Mouse (Mus musculus): ENCODE data around the gene Spef2. TPM values are rescaled to one million over a fixed set of nuclear protein-coding genes. Genes with fewer than 3 reads are reported as not detected.
"Not testable (repeated sequence)": the region's sequence is repeated elsewhere in the genome, so short reads cannot be mapped to it uniquely, and the experiment has no call there.

Spef2 gene
- polyA plus RNA-seq, 1 experiment from 2014 or later = 1.5 TPM

- Histone ChIP-seq H3K4me3 (no peak overlapping the region), H3K36me3 (no peaks in the 10 kb centered on the region), H3K9ac (replicated peaks) (no peak overlapping the region), H3K4me1 (no peaks in the 10 kb centered on the region), H3K4me2 (replicated peaks) (no peak overlapping the region), H3K27ac (replicated peaks) (no peak overlapping the region), H3K9me3 (no peaks in the 10 kb centered on the region), H3K27me3 (no peaks in the 10 kb centered on the region)
- 94% methylated on average over 7 of the region's 7 CpGs for WGBS
- no peak for ATAC-seq (replicated peaks)
Observed at GRCm38 (mm10) chr15:9572664-9573063, 176.0 kb downstream of the Spef2 start.

DNA sequence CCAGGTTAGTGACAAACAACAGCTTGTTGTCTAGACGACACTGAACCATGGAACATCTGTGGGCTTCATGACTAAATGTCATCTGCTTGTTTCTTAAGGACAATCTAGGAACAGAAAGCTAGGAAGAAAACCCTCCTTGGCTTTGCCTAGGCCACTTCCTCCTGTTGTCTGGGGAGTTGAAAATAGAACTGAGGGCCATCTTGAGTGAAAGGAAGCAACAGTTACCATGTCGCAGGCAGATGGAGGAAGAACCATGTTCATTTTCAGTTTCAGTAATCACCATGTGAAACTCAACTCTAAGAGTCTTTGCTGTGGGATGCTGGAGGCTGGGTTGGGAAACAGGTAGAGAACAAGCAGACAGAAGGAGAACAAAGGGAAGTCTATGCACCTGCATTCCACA, 176.8 kb downstream of the Spef2 start:
- H3K4me1 ChIP-seq = no peaks in the 10 kb centered on the region
- no peaks in the 10 kb centered on the region for H3K9me3 ChIP-seq
- H3K27me3 ChIP-seq = no peaks in the 10 kb centered on the region
- no peak overlapping the region for H3K9ac ChIP-seq (replicated peaks)
- no peak overlapping the region for H3K27ac ChIP-seq (replicated peaks)
- no peak overlapping the region for H3K4me2 ChIP-seq (replicated peaks)
- 93% methylated on average over 2 of the region's 2 CpGs for WGBS
- no peak for ATAC-seq (replicated peaks)
- H3K4me3 ChIP-seq = no peak overlapping the region
- H3K36me3 ChIP-seq = no peaks in the 10 kb centered on the region

DNA sequence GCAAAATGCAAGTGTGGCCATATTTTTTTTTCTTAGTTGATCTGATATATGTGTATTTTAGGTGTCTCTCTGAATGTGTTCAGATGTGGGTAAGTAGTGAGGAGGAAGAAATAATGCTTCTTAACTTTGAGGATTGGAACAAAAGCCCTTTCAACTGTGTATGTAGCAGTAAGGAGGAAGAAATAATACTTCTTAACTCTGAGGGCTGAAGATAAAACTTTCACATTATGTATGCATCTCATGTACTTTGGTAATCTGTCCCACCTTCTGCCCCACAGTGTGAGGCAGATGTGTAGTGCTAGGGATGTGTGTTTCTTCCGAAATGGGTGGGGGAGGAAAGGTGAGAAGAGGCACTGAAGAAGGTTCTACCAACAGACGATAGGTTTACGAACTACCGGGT, 181.4 kb downstream of the Spef2 start:
- no peak for ATAC-seq (replicated peaks)

GRCm38 (mm10) chr15:9565396-9565795, 183.3 kb downstream of the Spef2 start:
- H3K4me2 ChIP-seq (replicated peaks) = no peak overlapping the region
- ATAC-seq (replicated peaks) = no peak

More for the DNA sequence above, 181.4 kb downstream of the Spef2 start:
- H3K27ac ChIP-seq (replicated peaks) = no peak overlapping the region
- H3K9me3 ChIP-seq = no peaks in the 10 kb centered on the region
- no peaks in the 10 kb centered on the region for H3K4me1 ChIP-seq
- H3K27me3 ChIP-seq = no peaks in the 10 kb centered on the region
- H3K4me3 ChIP-seq = no peak overlapping the region
- H3K4me2 ChIP-seq (replicated peaks) = no peak overlapping the region
- H3K9ac ChIP-seq (replicated peaks) = no peak overlapping the region
- H3K36me3 ChIP-seq = no peaks in the 10 kb centered on the region
- 90% methylated on average over 4 of the region's 4 CpGs for WGBS

GRCm38 (mm10) chr15:9564156-9564555, 184.5 kb downstream of the Spef2 start:
- H3K27me3 ChIP-seq = no peaks in the 10 kb centered on the region
- H3K4me1 ChIP-seq = no peaks in the 10 kb centered on the region
- no peak for ATAC-seq (replicated peaks)
- H3K36me3 ChIP-seq = no peaks in the 10 kb centered on the region
- no peak overlapping the region for H3K4me2 ChIP-seq (replicated peaks)
- no peak overlapping the region for H3K9ac ChIP-seq (replicated peaks)
- no peak overlapping the region for H3K27ac ChIP-seq (replicated peaks)
- 86% methylated on average over 3 of the region's 3 CpGs for WGBS
- no peak overlapping the region for H3K4me3 ChIP-seq
- H3K9me3 ChIP-seq = no peaks in the 10 kb centered on the region

More at GRCm38 (mm10) chr15:9565396-9565795, 183.3 kb downstream of the Spef2 start:
- H3K27me3 ChIP-seq = no peaks in the 10 kb centered on the region
- H3K9ac ChIP-seq (replicated peaks) = no peak overlapping the region
- no peaks in the 10 kb centered on the region for H3K4me1 ChIP-seq
- WGBS = 84% methylated on average over 6 of the region's 6 CpGs
- no peak overlapping the region for H3K27ac ChIP-seq (replicated peaks)
- no peak overlapping the region for H3K4me3 ChIP-seq
- H3K9me3 ChIP-seq = no peaks in the 10 kb centered on the region
- no peaks in the 10 kb centered on the region for H3K36me3 ChIP-seq

DNA sequence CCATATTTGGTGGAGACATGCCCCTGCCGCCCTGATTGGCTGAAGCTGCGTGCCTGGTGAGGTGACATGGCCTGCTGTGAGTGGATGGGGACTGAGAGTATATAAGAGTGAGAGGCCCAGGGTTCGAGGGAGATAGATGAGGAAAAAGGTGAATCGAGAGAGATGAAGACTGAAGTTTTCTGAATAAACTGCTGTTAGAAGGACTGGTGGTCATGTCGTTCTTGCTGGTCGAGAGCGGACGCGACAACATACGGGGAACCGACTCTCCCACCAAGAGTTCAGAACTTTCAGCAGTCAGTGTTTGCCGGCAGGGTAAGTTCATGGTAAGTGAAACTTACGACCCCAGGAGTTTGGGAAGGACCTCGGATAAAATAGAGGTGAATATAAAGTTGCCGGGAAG, 191.4 kb downstream of the Spef2 start:
- 93% methylated on average over 15 of the region's 15 CpGs for WGBS
- not testable (repeated sequence) for H3K4me2 ChIP-seq (replicated peaks); H3K4me1 ChIP-seq; H3K9ac ChIP-seq (replicated peaks); H3K9me3 ChIP-seq; H3K27ac ChIP-seq (replicated peaks); ATAC-seq (replicated peaks); H3K36me3 ChIP-seq; H3K27me3 ChIP-seq; H3K4me3 ChIP-seq

DNA sequence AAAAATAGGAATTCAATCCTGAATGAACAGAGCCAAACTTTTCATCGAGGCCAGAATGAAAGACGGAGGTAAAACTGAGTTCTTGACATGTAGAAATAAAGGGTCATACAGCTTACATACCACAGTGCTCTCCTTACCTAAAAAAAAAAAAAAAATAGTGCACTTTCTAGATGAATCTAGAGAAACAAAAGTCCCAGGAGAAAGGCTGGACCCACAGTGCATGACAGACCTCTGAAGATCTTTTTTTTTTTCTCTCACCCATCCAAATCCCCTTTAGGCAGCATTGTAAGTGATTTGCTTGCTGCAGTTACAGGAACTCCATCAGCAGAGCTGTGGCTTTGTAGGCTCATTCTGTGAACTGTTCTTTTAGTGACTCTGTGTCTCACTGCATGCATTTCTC, 199.7 kb downstream of the Spef2 start:
- Histone ChIP-seq H3K4me3 (no peak overlapping the region), H3K4me2 (replicated peaks) (no peak overlapping the region), H3K27ac (replicated peaks) (no peak overlapping the region), H3K9me3 (no peaks in the 10 kb centered on the region), H3K27me3 (no peaks in the 10 kb centered on the region), H3K4me1 (no peaks in the 10 kb centered on the region), H3K9ac (replicated peaks) (no peak overlapping the region), H3K36me3 (no peaks in the 10 kb centered on the region)
- ATAC-seq (replicated peaks) = no peak
- WGBS = 86% methylated on average over 2 of the region's 2 CpGs

GRCm38 (mm10) chr15:9535200-9535599, 213.5 kb downstream of the Spef2 start:
- 81% methylated on average over 1 of the region's 1 CpGs for WGBS

GRCm38 (mm10) chr15:9533356-9533902, 215.2 kb downstream of the Spef2 start:
- no peak for ATAC-seq (replicated peaks)
- H3K36me3 ChIP-seq = no peaks in the 10 kb centered on the region
- H3K4me2 ChIP-seq (replicated peaks) = no peak overlapping the region
- H3K27me3 ChIP-seq = no peaks in the 10 kb centered on the region
- no peak overlapping the region for H3K9ac ChIP-seq (replicated peaks)
- 95% methylated on average over 3 of the region's 3 CpGs for WGBS
- H3K4me1 ChIP-seq = no peaks in the 10 kb centered on the region
- no peak overlapping the region for H3K27ac ChIP-seq (replicated peaks)
- no peak overlapping the region for H3K4me3 ChIP-seq
- no peaks in the 10 kb centered on the region for H3K9me3 ChIP-seq

More at GRCm38 (mm10) chr15:9535200-9535599, 213.5 kb downstream of the Spef2 start:
- Histone ChIP-seq H3K36me3 (no peaks in the 10 kb centered on the region), H3K4me1 (no peaks in the 10 kb centered on the region), H3K4me3 (no peak overlapping the region), H3K9ac (replicated peaks) (no peak overlapping the region), H3K27me3 (no peaks in the 10 kb centered on the region), H3K27ac (replicated peaks) (no peak overlapping the region), H3K9me3 (no peaks in the 10 kb centered on the region), H3K4me2 (replicated peaks) (no peak overlapping the region)
- no peak for ATAC-seq (replicated peaks)

- Histone ChIP-seq H3K4me2 (replicated peaks) (no peak within 1 kb of the TSS), H3K27me3 (no peaks in the 10 kb centered on the region), H3K27ac (replicated peaks) (no peak within 1 kb of the TSS), H3K4me1 (no peaks in the 10 kb centered on the region), H3K36me3 (no peaks in the 10 kb centered on the region), H3K9me3 (no peaks in the 10 kb centered on the region), H3K4me3 (no peak within 1 kb of the TSS), H3K9ac (replicated peaks) (no peak within 1 kb of the TSS)
- WGBS = 88% methylated on average over 4 of the region's 4 CpGs
- ATAC-seq (replicated peaks) = no peak
Observed at GRCm38 (mm10) chr15:9530076-9530475, 218.6 kb downstream of the Spef2 start, which contains the start of gene Il7r. TSS of gene Il7r (minus strand) at chr15:9530176.

- Histone ChIP-seq H3K9ac (replicated peaks) (no peak overlapping the region), H3K4me2 (replicated peaks) (no peak overlapping the region), H3K9me3 (no peaks in the 10 kb centered on the region), H3K4me3 (no peak overlapping the region), H3K36me3 (no peaks in the 10 kb centered on the region), H3K27ac (replicated peaks) (no peak overlapping the region), H3K27me3 (no peaks in the 10 kb centered on the region), H3K4me1 (no peaks in the 10 kb centered on the region)
- WGBS = 73% methylated on average over 3 of the region's 3 CpGs
- ATAC-seq (replicated peaks) = no peak
Observed at GRCm38 (mm10) chr15:9529646-9530045, 219.0 kb downstream of the Spef2 start.

Data from forebrain, embryonic 15.5 days (tissue).